Mouse (Mus musculus) bone marrow macrophage, adult 2 months (primary cell): Measurements from ENCODE around the gene Erc2.

ENCODE experiments used
- CTCF ChIP-seq: IDR thresholded peaks from 2 replicates; pipeline ENCODE4 v1.5.1; 2012; ENCODE audit warnings: low read depth, mild to moderate bottlenecking, low read length, moderate library complexity
- POLR2A ChIP-seq: IDR thresholded peaks from 2 replicates; pipeline ENCODE4 v1.6.1; 2012; ENCODE audit warnings: mild to moderate bottlenecking, low read depth, low read length, borderline replicate concordance

DNA sequence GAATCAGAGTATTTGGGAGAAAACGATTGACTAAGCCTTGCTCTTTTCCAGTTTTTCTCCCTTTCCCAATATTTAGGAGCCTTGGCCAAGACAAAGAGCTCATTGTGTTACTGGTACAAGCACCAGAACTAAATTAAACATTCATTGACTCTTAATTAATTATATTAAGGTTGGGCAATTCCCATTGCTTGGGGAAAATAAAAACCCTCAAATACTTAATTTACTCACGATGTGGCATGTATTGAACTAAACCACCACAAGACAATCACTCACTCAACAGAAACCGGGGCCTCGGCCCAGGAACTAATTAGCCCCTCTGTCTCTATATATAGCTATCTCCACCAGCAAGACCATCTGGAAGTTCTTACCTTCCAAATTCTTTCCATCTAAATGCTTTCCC, 740.1 kb downstream of the Erc2 start:
- TF ChIP-seq POLR2A: no peak
- no peak for TF ChIP-seq CTCF
